Mouse (Mus musculus) ovary, adult 10 weeks (tissue): ENCODE data around the gene Maoa. TPM values are rescaled to one million over a fixed set of nuclear protein-coding genes. Genes with fewer than 3 reads are reported as not detected.

ENCODE experiments used
- polyA plus RNA-seq: library from polyadenylated mRNA; stranded (reverse); fragments of 350-450 nt; fragmentation: Illumina TruSeq; extraction: RNeasy Lipid Tissue Mini Kit (QIAGEN cat#74804); gene quantifications from one replicate; pipeline ENCODE4 v1.2.3, GENCODE M21; 2014

Maoa gene
- 81.3 TPM for polyA plus RNA-seq

DNA sequence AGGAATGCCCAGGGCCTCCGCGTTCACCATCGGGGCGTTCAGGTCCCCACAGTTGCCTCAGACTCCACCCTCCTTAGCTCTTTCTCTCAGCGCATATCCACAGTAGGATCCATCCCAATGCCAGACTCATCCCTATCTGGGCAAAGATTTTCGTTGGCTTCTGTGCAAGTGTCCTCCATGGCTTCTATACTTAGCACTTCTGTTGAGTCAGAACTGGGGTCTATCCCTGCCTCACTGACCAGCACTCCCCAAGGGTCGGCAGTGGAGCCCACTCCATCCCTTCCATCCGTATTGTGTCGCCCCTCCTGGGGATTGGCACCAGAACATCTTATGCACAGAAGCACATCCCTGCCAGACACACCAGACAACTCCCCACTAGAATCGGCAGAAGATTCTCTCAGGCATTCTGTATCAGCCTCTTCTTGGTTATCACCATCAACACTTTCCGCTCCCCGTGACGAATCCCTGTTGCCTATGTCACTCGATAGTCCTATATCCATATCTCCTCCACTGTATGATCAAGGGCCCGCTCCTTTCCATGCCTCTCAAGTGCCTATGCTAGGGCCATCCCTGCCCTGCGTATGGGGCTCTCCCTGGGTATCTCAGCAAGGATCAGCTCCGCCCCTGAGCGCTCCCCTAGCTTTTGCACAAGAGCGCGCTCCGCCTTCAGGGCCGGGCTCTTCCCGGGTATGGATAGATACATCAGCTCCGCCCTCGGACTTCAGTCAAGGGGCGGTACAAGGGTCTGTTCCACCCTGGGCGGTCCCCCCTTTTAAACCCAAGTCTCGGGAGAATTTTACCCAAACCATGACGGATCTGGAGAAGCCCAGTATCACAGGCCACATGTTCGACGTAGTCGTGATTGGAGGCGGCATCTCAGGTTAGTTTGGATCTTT is at the start of gene Maoa:
TSS of gene Maoa (plus strand) at position 665 of the 896 bp plus-strand sequence.

Other genes starting within 250 kb of the Maoa start
- not detected for gene Cypt1, start 96.8 kb upstream of the Maoa start, polyA plus RNA-seq
- 47.0 TPM for gene Maob, start 197.7 kb downstream of the Maoa start, polyA plus RNA-seq